Mouse (Mus musculus): ENCODE results near the gene Abcb8.

The Abcb8 gene

DNA sequence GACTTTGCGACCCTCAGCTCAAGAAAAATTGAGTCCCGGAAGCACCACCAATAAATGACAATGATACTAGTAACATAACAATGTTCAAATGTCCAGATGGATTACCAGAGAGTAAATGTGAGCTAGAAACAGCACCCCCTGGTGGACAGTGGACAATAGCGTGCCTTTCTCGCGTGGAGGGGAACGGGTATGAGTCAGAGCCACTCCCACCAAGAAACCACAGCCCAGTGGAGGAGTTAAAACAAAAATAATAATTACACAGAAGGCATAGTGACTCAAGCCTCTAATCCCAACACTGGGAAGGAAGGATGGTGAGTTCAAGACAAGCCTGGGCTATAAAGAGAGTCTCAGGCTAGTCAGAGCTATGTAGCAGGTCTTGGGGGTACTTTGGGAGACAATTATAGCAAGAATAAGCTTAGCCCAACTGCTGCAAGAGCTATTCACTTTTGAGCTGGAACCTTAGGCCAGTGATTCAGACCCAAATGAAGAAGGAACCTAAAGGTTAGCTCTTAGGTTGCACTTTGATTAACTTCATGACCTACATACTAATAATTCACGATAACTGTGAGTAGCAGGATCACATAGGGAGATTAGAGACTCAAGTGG is at the start of gene Abcb8:
Gene Abcb8, plus strand, starts transcription at position 272 of the 606 bp plus-strand sequence.
- in situ Hi-C loops (cut with MboI) = no loop called here

DNA sequence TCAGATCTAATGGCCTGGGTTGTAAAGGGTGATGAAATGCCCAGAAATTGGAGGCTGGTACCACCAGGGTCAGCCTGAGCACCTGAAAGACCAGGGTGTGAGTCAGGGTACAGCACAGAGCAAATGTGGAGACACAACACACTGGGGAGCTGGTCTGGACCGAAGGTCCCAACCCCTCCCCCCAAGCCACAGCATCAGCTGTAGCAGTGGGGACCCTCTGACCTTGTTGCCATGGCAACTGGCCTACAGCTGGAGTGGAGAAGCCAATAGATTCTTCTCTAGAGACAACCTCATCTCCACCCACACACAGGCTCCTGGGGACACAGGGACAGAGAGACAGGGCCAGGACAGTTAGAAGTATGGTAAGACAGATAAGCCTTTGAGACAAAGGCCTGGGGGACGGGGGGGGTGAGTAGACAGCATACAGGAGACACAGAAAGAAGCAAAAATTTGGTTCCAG is 49.5 kb upstream of the Abcb8 start:
- in situ Hi-C loops (cut with MboI) = no loop called here

DNA sequence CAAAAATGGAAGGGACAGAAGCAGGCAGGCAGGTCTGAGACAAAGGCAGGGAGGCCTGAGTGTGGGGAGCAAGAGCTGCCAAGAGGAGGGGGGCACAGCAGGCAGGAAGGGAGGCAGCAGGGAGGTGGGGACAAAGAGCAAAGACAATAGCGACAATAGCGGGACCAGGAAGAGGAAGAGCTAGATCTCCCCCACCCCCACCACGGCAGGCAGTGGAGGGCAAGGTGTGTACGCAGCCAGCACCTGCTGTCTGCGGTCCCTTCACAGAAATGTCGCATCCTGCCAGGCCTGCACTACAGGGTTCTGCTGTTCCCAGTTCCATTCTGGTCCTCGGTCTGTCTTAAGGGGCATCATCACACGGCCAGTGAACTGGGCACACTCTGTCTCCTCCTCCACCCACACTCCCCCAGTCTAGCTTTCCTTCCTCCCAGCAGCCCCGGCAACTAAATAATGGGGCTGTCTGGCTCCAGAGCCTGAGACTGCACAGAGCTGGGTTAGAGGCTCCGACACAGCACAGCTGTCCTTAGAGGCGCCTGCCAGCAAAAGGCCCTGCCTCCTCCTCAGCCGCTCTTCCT is 48.9 kb upstream of the Abcb8 start:
- in situ Hi-C loops (cut with MboI) = no loop called here

DNA sequence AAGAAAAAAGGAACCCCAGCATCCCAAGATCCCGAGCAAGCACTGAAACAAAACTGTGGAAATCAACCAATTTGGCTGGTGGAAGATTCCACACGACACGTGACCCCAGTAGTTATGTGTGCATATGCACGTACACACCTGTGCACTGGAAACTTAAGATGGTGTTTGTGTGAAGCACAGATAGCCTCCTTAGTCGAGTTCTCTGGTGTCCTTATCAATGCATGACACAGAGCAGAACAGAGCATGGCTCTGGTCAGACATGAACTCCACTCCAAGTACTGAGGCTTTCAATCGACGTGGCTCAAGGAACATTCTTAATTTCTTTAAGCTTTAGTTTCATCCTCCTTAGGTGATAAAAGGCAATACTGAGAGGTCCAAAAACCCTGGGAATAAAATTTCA is 47.1 kb upstream of the Abcb8 start:
- in situ Hi-C loops (cut with MboI) = no loop called here

DNA sequence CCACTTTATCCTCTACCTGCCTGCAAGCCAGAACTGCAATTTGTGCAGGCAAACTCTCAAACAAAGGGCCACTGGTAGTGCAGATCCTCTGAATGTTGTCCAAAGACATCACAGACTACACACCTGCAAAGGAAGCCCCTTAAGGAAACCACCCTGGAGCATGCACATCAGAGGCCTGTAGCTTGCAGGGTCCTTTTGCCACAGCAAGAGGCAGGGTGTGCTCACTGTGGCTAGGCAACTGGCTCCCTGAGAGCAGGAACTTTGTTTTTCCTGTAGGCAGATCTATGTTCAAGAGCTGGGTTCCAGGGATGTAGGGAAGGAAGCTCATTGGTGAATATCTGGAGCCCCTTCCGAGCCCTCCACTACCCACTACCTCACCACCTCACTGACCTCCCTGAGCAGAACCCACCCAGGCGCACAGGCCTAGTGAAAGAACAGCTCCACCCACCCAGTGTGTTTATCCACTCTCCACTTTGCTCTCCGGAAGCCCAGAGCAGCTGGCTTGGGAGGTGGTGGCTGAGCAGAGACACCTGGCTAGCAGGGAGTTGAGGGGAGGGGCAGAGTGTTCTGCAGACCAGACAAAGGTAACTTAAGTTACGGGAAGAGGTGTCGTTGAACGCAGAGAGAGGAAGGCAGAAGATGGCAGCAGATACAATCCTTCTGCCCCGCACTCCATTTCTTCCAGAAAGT is 46.1 kb upstream of the Abcb8 start:
- in situ Hi-C loops (cut with MboI) = no loop called here

DNA sequence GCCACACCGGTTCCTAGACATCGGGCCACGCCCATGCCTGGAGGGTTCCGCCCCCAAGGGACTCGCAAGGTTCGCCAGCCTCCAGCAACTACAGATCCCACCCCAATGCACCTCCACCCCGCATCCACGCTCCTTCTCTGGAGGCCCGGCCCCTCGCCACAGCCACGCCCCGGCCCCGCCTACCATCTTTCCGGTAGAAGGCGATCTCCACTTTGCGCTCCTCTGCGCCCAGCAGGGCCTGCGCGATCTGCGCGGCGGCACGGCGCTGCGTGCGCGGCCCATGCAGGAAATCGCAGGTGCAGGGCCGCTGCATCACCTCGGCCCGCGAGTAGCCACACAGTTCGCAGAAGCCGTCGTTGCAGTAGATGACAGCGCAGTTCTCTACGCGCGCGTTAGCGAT is 45.3 kb upstream of the Abcb8 start:
- in situ Hi-C loops (cut with MboI) = no loop called here

DNA sequence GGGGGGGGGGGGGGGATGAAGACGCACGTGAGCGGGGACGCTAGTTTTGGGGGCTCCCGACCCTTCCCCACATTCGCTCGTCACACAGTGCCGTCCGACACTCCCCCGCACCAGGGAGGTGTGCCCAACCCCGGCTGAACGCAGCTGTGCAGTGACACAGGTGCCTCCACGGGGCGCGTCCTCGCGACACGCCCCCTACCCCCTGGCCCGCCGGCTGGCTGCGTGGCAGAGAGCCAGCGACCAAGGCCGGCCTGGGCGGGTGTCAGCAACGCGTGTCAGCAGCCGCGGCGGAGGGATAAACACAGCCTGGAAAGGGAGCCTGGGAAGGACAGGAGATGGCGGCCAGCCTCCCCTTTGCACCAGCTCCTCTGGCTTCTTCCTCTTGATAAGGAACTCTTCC is 44.9 kb upstream of the Abcb8 start:
- in situ Hi-C loops (cut with MboI) = no loop called here

DNA sequence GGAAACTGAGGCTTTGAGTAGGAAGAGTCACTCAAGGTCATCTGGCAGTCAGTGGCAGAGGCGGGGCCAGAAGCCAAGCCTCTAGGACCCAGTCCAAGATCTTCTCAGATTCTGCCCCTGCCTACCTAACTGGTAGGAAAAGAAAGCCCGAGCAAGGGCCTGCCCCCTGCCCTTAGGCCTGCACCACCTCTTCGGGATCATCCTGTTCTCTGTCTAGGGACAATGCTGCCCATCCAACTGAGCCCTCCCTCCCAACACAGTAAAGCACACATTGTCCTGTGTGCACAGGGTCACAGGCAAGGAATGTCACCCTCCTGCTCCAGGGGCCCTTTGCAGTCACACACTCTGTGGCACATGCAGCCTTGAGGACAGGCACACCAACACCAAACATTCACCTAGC is 43.4 kb upstream of the Abcb8 start:
- in situ Hi-C loops (cut with MboI) = no loop called here

DNA sequence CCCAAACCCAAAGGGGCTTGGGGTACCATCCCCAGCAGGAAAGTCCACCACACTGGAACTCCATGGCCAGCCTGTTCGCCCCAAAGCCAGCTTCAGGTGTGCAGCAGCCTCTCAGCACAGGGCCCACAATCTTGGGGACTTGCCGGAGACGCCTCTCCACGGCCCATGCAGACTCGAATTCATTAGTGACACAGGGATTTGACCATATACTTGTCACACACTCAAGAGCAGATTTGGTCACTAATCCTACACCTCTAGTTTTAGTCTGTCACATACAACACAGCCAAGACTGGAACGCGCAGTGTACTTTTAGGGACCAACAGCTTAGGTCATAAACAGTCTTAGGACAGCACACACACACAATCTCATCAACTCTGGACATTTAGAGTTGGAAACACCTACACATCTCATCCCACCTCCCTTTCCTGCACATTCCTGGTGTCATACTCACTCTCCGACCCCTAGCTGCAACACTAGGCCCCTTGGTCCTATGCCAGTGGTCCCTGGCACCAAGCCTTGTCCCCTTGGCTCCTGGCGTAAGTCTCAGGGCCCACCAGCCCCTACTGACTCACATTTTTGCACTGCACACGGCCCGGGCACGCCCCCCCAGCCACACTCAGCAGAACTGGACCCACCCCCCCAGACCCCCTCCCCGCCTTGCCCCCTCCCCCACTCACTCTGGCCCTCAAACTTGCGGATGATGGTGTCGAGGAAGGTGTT is 42.8 kb upstream of the Abcb8 start:
- in situ Hi-C loops (cut with MboI) = no loop called here

DNA sequence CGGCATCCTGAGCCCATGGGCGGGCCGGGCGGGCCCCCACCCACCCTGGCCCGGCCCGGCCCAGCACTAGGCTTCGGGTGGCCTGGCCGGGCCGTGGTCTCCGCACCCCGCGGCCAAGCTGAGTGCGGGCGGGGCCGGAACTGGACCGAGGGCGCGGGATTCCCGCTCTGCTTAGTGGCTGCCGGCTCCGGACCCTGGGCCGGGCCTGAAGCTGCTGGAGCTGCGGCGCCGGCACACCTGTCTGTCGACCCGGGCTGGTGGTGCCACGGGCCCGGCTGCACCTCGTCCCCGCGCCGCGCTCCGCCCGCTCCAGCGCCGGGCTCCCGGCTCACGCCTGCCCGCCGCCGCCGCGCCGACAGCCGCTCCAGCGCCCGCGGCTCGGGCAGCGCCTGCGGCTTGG is 42.2 kb upstream of the Abcb8 start, which contains the start of gene Kcnh2:
Gene Kcnh2, minus strand, starts transcription at position 327 of the 400 bp plus-strand sequence.
- in situ Hi-C loops (cut with MboI) = no loop called here

DNA sequence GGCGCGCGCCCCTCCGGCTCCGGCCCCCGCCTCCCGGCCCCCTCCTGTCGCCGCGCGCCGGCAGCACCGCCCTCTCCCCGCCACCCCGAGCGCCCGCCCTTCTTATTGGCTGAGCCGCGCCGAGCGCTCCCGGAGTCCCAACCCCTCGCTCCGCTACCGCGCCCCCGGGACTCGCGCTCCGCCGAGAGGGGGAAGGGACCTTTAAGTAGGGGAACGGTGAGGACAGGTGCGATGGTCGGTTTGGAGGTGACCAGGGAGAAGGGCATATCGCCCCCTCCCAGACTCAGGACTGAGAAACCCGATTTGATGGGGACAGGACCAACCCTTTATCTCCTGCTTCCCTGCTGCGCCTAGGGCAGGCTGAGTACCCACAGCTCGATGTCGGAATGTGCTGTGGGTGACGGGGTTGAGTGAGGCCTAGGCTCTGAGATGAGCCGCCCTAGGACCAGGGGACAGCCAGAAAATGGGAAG is 41.7 kb upstream of the Abcb8 start:
- in situ Hi-C loops (cut with MboI) = no loop called here

DNA sequence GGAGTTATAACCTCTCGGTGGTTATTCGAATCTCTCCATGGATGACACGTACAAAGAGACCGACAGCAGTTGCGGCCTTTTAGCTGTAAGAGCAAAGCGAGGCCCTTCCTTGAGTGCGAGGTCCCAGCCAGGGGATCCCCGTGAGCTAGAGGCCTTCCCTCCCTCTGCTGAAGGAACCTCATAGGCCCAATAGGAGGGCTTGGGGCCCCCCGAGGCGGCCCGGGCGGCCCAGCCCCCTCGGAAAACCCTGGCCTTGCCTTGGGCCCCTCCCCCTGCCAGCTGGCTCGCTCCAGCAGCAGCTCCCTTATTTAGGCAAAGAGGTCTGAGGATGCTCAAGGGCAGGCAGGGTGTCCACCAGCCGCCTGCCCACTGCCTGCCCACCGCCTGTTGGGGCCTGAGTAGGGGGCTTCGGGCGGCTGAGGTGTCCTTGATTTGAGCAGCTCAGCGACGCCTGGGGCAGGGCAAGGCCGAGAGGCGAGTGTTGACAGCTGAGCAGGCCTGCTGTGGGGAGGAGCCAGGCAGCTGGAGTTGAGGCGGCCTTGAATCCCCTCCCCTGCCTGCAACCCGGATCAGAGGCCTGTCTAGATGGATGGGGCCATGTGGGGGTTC is 41.1 kb upstream of the Abcb8 start:
- in situ Hi-C loops (cut with MboI) = no loop called here

DNA sequence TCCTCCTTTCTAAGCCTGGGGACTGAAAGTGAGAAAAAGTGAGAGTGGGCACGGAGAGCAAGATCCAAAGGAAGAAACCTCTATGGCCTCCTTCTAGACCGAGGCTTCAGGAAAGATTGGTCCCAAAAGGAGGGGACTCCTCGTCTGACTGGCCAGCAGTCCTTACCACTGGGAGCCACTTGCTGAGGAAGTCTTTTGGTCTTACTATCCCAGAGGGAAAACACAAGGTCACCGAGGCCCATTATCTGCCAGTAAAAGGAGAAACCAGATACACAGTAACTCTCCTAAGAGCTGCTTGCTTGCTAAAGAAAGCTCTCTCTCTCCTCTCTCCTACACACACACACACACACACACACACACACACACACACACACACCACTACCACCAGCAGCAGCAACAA is 40.1 kb upstream of the Abcb8 start:
- in situ Hi-C loops (cut with MboI) = no loop called here

DNA sequence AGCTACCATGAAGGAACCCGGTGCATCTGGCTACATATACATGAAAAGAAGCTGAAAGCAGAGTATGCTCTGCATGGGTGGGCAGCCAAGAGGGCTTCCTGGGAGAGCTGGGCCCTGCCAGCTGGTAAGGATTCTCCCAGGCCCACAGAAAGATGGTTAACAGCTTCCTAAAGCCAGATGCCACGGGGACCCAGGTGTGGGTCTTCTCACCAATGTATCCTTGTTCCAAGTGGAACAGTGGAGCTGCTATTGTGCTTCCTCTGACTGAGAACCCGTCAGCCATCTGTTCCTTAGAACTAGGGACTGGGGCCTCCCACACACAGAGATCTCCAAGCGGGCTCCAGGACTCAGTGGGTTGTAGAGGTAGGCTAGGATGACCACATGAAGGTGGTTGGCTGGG is 36.7 kb upstream of the Abcb8 start:
- in situ Hi-C loops (cut with MboI) = no loop called here

DNA sequence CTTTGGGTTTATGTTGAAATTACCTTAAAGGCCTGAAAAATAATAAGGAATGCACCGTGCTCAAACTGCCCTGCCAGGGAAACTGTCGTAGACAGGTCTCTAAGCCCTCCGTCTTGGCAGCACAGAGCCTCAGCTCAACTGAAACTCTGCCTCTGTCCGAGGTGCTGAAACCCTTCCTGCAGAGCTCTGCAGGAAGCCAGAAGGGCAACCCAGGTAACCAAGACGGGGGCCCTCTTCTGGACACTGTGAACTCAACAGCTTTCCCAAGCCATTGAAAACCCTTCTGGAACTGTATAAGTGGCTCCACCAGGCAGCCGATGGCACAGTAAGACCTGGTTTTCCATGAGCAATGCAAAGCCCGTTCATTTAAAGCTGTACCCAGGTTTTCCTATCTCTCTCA is 36.0 kb upstream of the Abcb8 start:
- in situ Hi-C loops (cut with MboI) = no loop called here

DNA sequence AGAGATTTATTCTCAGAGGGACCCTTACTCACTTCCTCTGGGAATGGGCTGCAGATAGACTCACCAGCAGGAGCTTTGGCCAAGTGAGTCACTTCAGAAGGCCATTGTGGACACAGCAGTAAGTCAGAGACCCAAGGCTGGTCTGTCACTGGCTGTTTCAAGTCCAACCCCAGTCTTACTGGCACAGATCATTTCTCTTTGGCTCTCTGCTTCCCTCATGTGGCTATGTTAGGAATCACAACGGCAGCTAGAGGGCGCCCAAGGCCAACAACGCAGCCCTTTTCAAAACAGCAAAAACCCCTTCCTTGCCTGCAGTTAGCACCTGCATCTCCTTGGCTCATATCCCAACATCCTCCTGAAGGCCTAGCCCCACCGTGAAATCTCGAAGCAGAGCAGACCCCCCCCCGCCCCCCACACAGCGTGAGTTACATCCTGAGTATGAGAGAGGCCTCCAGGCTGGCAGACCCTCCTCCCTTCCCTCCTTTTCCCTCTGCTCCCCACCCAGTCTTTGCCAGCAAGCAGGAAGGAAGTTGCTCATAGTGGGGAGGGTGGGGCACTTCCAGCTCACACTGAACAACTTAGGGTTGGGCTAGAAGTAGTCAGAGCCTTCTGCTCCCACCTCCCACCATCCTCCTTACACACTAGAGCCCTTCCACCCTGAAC is 32.5 kb upstream of the Abcb8 start:
- in situ Hi-C loops (cut with MboI) = no loop called here

DNA sequence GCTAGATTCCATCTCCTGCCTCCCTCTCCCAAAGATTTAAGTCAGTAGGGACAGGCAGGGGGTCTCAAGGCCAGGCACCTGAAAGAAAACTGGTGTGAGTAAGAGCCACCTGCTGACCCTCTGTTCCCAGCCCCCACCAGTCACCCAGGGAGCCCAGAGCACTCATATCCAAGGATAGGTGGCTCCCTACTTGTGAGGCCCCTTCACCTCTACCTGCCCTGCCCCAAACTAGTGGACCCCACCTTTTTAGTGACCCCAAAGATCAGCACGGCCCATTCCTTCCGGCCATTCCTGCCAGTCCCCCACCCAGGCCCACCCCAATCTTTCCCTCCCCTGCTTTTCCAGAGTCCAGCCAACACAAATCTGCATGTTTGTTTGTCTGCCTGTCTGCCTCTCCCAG is 30.0 kb upstream of the Abcb8 start:
- in situ Hi-C loops (cut with MboI) = no loop called here

DNA sequence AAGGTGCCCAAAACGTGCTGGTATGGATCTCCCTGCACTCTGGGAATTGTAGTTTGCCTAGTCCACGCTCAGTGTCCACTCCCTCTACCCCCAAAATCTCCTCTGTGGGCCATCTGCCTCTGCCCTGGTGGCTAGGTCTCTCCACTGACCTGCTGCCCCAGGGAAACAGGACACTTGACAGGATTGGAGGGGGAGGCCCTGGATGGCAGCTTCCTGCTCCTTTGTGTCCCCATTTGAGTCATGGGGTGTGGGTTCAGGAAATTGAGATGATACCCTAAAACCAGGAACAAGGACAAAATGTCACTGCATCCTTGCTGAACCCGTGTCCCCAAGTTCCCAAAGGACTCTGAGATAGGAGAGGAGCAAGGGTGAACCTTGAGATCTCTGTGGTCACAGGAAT is 29.4 kb upstream of the Abcb8 start:
- in situ Hi-C loops (cut with MboI) = no loop called here

DNA sequence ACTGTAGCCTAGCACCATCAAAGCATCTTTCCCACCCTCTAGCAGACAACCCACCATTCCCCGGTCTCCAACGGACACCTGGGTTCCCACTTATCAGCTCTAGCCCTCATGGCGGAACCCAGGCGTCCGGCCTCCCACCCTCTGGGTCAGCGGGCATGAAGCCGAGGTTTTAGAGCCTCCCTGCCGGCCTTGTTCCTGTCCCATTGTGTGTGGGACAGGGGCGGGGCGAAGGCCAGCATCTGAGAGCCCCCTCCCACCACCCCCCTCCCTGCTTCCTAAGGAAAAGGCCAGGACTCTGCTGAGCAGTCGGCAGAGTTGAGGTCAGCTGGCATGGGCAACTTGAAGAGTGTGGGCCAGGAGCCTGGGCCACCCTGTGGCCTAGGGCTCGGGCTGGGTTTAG is 29.0 kb upstream of the Abcb8 start, which contains the start of gene Nos3:
Gene Nos3, plus strand, starts transcription at position 303 of the 400 bp plus-strand sequence.
- in situ Hi-C loops (cut with MboI) = no loop called here

DNA sequence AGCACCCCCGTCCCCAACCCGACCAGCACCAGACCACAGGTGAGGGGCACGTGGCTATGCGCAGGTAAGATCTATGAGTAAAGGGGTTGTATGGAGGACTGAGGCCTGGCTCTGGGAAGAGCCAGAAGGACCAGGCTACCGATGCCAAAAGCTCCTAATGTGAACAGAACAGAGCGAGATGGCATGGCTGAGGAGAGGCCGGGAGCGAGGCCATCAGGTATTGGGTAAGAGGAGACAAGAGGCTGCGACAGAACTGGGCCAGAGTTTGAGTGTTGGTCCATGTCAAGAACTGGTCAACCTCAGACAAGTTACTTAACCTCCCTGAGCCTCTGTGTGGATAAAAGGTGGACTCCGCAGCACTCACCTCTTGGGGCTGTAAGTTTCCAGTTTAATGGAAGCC is 28.5 kb upstream of the Abcb8 start:
- in situ Hi-C loops (cut with MboI) = no loop called here

DNA sequence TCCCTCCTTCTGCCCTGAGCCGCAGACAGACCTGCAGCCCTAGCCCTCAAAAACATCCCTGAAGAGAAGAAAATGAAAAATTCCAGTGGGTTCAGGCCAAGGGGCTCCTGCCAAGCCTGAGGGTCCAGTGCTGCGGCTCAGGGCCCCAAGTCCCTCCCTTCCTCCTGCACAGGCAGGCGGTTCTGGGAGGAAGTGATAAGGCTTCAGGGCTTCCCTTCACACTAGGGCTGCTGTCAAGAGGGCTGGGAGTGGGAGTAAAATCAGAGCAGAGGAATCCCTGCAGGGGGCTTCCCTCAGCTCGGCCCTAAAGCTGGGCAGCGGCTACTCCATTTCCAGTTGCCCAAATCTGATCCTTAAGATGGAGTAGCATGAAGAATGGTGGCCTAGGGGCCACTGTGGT is 27.9 kb upstream of the Abcb8 start:
- in situ Hi-C loops (cut with MboI) = no loop called here

DNA sequence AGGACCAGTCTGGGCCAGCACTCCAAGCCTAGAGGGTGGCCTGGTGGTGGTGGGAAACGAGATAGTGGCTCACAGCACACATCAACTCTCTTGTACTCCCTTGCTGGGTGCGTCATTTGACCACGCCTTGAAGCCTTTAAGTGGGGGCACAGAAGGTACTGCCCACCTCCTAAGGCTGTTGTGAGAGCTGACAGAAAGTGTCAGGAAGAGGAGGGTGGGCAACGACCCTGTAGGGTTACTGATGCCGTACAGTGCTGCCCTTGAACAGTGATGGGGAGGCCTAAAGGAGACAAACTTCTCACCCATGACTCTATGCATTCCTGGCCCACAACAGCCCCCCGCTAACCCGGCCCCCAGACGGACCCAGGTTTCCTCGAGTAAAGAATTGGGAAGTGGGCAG is 27.0 kb upstream of the Abcb8 start:
- in situ Hi-C loops (cut with MboI) = no loop called here

Data from mature B cell (primary cell).